Mouse (Mus musculus) megakaryocyte, embryonic 14.5 days (primary cell): Measurements from ENCODE around the gene Smarcd3. TPM values are rescaled to one million over a fixed set of nuclear protein-coding genes. Genes with fewer than 3 reads are reported as not detected.

ENCODE experiments used
- H3K27me3 ChIP-seq: replicated peaks from 2 replicates; pipeline ENCODE3; 2012; ENCODE audit warnings: inconsistent platforms
- H3K36me3 ChIP-seq: replicated peaks from 2 replicates; pipeline ENCODE3; 2012; ENCODE audit warnings: low read length, inconsistent platforms, mixed read lengths
- H3K4me1 ChIP-seq: 2 replicates; pipeline ENCODE4 v1.6.1; 2012; ENCODE audit warnings: inconsistent platforms
- H3K4me3 ChIP-seq: replicated peaks from 2 replicates; pipeline ENCODE3; 2012; ENCODE audit warnings: moderate library complexity, mild to moderate bottlenecking, inconsistent platforms
- H3K9me3 ChIP-seq: 2 replicates; pipeline ENCODE4 v1.6.1; 2012; ENCODE audit warnings: inconsistent platforms
- FLI1 ChIP-seq: IDR thresholded peaks from 2 replicates; pipeline ENCODE4 v1.6.1; 2012; ENCODE audit warnings: low read length, inconsistent platforms, mixed read lengths
- GATA1 ChIP-seq: IDR thresholded peaks from 3 replicates; pipeline ENCODE4 v1.6.1; 2012; ENCODE audit warnings: mixed read lengths, low read length, inconsistent platforms, borderline replicate concordance
- polyA plus RNA-seq: library from polyadenylated mRNA; stranded (reverse); fragments of >175 nt; gene quantifications from 2 replicates; pipeline ENCODE4 v1.2.3, GENCODE M21; 2012; ENCODE audit warnings: low replicate concordance; ENCODE audit not compliant: insufficient read depth

Smarcd3 gene
- polyA plus RNA-seq, 1 experiment = 0.76 TPM

- peaks cover 81% of the 10 kb centered on the region for H3K27me3 ChIP-seq
- no peak overlapping the region for H3K4me3 ChIP-seq
- H3K9me3 ChIP-seq = peaks cover 2% of the 10 kb centered on the region; the same call in 1 of the 2 replicates
- H3K36me3 ChIP-seq = no peaks in the 10 kb centered on the region
- no peak for TF ChIP-seq FLI1
- no peak for TF ChIP-seq GATA1
- peaks cover 30% of the 10 kb centered on the region for H3K4me1 ChIP-seq
Observed at GRCm38 (mm10) chr5:24622386-24623040, 1.7 kb downstream of the Smarcd3 start.

- no peak for TF ChIP-seq FLI1
- TF ChIP-seq GATA1 = no peak
- H3K4me1 ChIP-seq = peaks cover 34% of the 10 kb centered on the region
- H3K4me3 ChIP-seq = no peak overlapping the region
- peaks cover 89% of the 10 kb centered on the region for H3K27me3 ChIP-seq
- H3K9me3 ChIP-seq = no peaks in the 10 kb centered on the region; the same call in 1 of the 2 replicates
- no peaks in the 10 kb centered on the region for H3K36me3 ChIP-seq
Observed at GRCm38 (mm10) chr5:24620626-24621025, 3.6 kb downstream of the Smarcd3 start.

DNA sequence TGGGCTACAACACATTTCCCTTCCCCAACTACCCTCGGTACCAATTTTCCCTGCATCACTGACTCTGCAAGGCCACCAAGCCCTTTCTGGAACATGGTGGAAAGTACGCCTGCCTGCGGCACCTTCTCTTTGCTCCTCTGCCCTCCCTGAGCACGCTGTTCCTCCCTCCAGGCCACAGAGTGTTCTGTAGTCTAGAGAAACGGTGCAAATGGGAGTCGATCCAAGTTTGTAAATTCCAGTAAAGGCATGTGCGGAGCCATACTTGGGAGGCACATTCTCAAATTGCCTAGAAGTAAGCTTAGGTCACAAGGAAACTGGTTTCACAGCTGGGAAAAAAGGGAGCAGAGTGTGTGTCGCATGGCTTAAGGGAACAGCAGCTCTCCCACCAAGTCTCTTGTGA is 4.1 kb downstream of the Smarcd3 start:
- Histone ChIP-seq H3K4me1 (peaks cover 37% of the 10 kb centered on the region), H3K36me3 (no peaks in the 10 kb centered on the region), H3K27me3 (peaks cover 92% of the 10 kb centered on the region), H3K4me3 (no peak overlapping the region), H3K9me3 (no peaks in the 10 kb centered on the region; the same call in 1 of the 2 replicates)
- TF ChIP-seq FLI1 (no peak), GATA1 (no peak)

DNA sequence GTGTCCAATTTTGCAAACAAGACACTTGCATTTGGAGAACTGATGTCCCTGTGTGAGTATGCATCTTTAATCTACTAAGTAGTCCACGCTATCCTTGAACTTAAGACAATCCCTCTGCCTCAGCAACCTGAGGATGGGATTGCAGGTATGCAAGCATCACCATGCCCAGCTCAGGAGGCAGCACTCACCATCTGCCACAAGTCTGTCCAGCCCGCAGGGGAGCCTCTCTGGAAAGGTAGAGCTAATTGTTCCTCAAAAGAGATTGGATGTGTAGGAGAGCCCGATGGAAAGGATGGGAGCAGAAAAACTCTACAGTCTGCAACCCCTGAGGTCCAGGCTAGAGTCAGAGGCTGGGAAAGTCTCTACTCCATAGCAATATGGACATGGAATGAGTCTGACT is 5.3 kb downstream of the Smarcd3 start:
- peaks cover 31% of the 10 kb centered on the region for H3K4me1 ChIP-seq
- TF ChIP-seq GATA1 (no peak), FLI1 (no peak)
- no peak overlapping the region for H3K4me3 ChIP-seq
- H3K9me3 ChIP-seq = no peaks in the 10 kb centered on the region; the same call in 1 of the 2 replicates
- H3K27me3 ChIP-seq = peaks cover 92% of the 10 kb centered on the region
- no peaks in the 10 kb centered on the region for H3K36me3 ChIP-seq

DNA sequence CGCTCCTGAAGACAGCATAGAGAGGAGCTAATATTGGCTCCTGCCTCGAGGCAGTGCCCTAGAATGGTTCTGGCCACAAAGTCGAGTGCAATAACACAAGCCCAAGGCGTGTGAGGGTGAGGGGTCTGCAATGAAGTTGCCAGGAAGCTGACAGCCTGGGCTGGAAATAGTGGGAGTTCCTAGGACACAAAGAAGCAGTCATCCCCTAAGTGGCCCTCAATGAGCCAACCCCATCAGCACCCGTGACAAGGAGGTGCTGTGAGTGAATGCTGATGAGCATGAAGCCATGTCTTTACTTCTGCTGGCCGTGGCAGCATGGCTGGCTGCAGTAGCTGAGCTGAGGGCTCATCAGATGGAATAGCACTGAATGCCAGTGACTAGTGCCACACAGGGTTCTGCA is 9.1 kb downstream of the Smarcd3 start:
- H3K27me3 ChIP-seq = peaks cover 86% of the 10 kb centered on the region
- TF ChIP-seq GATA1 = no peak
- no peak for TF ChIP-seq FLI1
- H3K36me3 ChIP-seq = no peaks in the 10 kb centered on the region
- H3K4me1 ChIP-seq = peaks cover 20% of the 10 kb centered on the region
- peak overlapping the region; percentile 12 for H3K4me3 ChIP-seq
- H3K9me3 ChIP-seq = no peaks in the 10 kb centered on the region

DNA sequence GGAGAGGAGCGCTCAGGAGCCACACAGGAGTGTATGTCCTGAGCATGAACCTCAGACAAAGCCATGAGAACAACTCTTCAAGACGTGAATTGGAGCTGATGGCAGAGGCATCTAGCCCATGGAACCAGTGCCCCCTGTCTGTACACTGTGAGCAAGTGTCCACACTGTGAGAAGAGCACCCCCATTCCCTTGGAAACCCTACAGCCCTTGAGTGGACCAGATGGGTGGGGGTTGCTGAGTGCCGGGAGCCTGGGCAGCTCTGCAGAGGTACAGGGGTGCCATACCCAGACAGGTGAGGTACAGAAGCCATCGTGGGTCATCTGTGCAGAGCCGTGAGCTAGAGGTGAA is 11.9 kb downstream of the Smarcd3 start:
- Histone ChIP-seq H3K9me3 (no peaks in the 10 kb centered on the region), H3K36me3 (no peaks in the 10 kb centered on the region), H3K4me3 (no peak overlapping the region), H3K27me3 (peaks cover 92% of the 10 kb centered on the region), H3K4me1 (peaks cover 7% of the 10 kb centered on the region; the same call in 1 of the 2 replicates)
- TF ChIP-seq GATA1 (no peak), FLI1 (no peak)

- Histone ChIP-seq H3K9me3 (no peaks in the 10 kb centered on the region), H3K36me3 (no peaks in the 10 kb centered on the region), H3K27me3 (peaks cover 92% of the 10 kb centered on the region), H3K4me1 (peaks cover 7% of the 10 kb centered on the region; the same call in 1 of the 2 replicates), H3K4me3 (no peak overlapping the region)
- TF ChIP-seq GATA1 = no peak
- TF ChIP-seq FLI1 = 0 out of 2 replicates have a peak, but pooled peaks have one; percentile 6
Observed at GRCm38 (mm10) chr5:24611366-24612301, 12.6 kb downstream of the Smarcd3 start.

DNA sequence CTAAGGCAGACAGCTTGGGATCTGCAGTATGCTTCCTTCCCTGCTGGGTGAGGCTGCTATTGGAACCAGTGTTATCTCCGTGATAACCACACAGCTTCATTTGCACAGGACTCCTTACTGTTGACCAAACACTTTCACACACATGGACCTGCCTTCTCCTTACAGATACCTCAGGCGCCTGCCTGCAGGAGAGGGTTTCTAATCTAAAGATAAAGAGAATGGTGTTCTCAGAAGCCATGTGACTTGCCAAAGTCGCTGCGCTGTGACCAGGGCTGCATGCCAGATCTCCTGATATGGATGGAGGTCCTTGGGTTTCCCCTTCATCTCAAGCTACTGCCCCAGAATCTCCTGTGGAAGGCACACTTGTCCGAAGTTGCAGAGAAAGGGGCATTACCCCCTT is 14.8 kb downstream of the Smarcd3 start:
- H3K4me3 ChIP-seq = no peak overlapping the region
- TF ChIP-seq GATA1 = no peak
- H3K9me3 ChIP-seq = no peaks in the 10 kb centered on the region
- H3K36me3 ChIP-seq = no peaks in the 10 kb centered on the region
- peaks cover 7% of the 10 kb centered on the region for H3K4me1 ChIP-seq
- peaks cover 94% of the 10 kb centered on the region for H3K27me3 ChIP-seq

GRCm38 (mm10) chr5:24605980-24606665 is 18.1 kb downstream of the Smarcd3 start:
- Histone ChIP-seq H3K4me3 (no peak overlapping the region), H3K36me3 (no peaks in the 10 kb centered on the region), H3K4me1 (peaks cover 30% of the 10 kb centered on the region), H3K27me3 (peaks cover 100% of the 10 kb centered on the region), H3K9me3 (no peaks in the 10 kb centered on the region)
- no peak for TF ChIP-seq FLI1
- TF ChIP-seq GATA1 = no peak
